Mouse (Mus musculus): ENCODE data around the gene Ctnna3. TPM values are rescaled to one million over a fixed set of nuclear protein-coding genes. Genes with fewer than 3 reads are reported as not detected.
"Not testable (repeated sequence)": the region's sequence is repeated elsewhere in the genome, so short reads cannot be mapped to it uniquely, and the experiment has no call there.

The Ctnna3 gene
- polyA plus RNA-seq, 1 experiment from 2014 or later = 1.1 TPM

GRCm38 (mm10) chr10:64736616-64737015 is 1306.7 kb downstream of the Ctnna3 start:
- Histone ChIP-seq H3K9ac (replicated peaks; ENCODE audit: low read depth, low read length) (no peak overlapping the region), H3K27ac (ENCODE audit: low read length) (no peak overlapping the region), H3K4me2 (ENCODE audit: low read length) (no peak overlapping the region), H3K27me3 (replicated peaks; ENCODE audit: control insufficient read depth, insufficient read depth, low read length) (no peaks in the 10 kb centered on the region), H3K4me1 (replicated peaks; ENCODE audit: control insufficient read depth, insufficient read depth, low read length) (no peaks in the 10 kb centered on the region), H3K4me3 (replicated peaks; ENCODE audit: low read length) (no peak overlapping the region), H3K36me3 (ENCODE audit: control insufficient read depth, insufficient read depth) (no peaks in the 10 kb centered on the region), H3K9me3 (ENCODE audit: control insufficient read depth, low read length) (no peaks in the 10 kb centered on the region)
- whole genome bisulfite sequencing = 54% methylated on average over 2 of the region's 2 CpGs
- ATAC-seq = no peak

GRCm38 (mm10) chr10:64741721-64742120 is 1311.8 kb downstream of the Ctnna3 start:
- H3K4me2 ChIP-seq (ENCODE audit: low read length); H3K9ac ChIP-seq (replicated peaks; ENCODE audit: low read depth, low read length); H3K27me3 ChIP-seq (replicated peaks; ENCODE audit: control insufficient read depth, insufficient read depth, low read length); H3K4me3 ChIP-seq (replicated peaks; ENCODE audit: low read length); H3K36me3 ChIP-seq (ENCODE audit: control insufficient read depth, insufficient read depth); H3K4me1 ChIP-seq (replicated peaks; ENCODE audit: control insufficient read depth, insufficient read depth, low read length); ATAC-seq; H3K27ac ChIP-seq (ENCODE audit: low read length); H3K9me3 ChIP-seq (ENCODE audit: control insufficient read depth, low read length): not testable (repeated sequence)
- WGBS = 91% methylated on average over 11 of the region's 11 CpGs

- not testable (repeated sequence) for H3K9me3 ChIP-seq (ENCODE audit: control insufficient read depth, low read length); H3K36me3 ChIP-seq (ENCODE audit: control insufficient read depth, insufficient read depth); H3K4me1 ChIP-seq (replicated peaks; ENCODE audit: control insufficient read depth, insufficient read depth, low read length); H3K4me2 ChIP-seq (ENCODE audit: low read length); H3K4me3 ChIP-seq (replicated peaks; ENCODE audit: low read length); ATAC-seq; H3K27ac ChIP-seq (ENCODE audit: low read length); H3K27me3 ChIP-seq (replicated peaks; ENCODE audit: control insufficient read depth, insufficient read depth, low read length); H3K9ac ChIP-seq (replicated peaks; ENCODE audit: low read depth, low read length)
- 16% methylated on average over 3 of the region's 3 CpGs for WGBS
Observed at GRCm38 (mm10) chr10:64744099-64744498, 1314.2 kb downstream of the Ctnna3 start.

GRCm38 (mm10) chr10:64748651-64749050 is 1318.8 kb downstream of the Ctnna3 start:
- ATAC-seq = no peak
- Histone ChIP-seq H3K4me2 (ENCODE audit: low read length) (no peak overlapping the region), H3K27ac (ENCODE audit: low read length) (no peak overlapping the region), H3K4me3 (replicated peaks; ENCODE audit: low read length) (no peak overlapping the region), H3K9ac (replicated peaks; ENCODE audit: low read depth, low read length) (no peak overlapping the region), H3K36me3 (ENCODE audit: control insufficient read depth, insufficient read depth) (no peaks in the 10 kb centered on the region), H3K27me3 (replicated peaks; ENCODE audit: control insufficient read depth, insufficient read depth, low read length) (no peaks in the 10 kb centered on the region), H3K9me3 (ENCODE audit: control insufficient read depth, low read length) (no peaks in the 10 kb centered on the region), H3K4me1 (replicated peaks; ENCODE audit: control insufficient read depth, insufficient read depth, low read length) (no peaks in the 10 kb centered on the region)

GRCm38 (mm10) chr10:64750791-64751190 is 1320.9 kb downstream of the Ctnna3 start:
- Histone ChIP-seq H3K9ac (replicated peaks; ENCODE audit: low read depth, low read length) (no peak overlapping the region), H3K36me3 (ENCODE audit: control insufficient read depth, insufficient read depth) (no peaks in the 10 kb centered on the region), H3K27ac (ENCODE audit: low read length) (no peak overlapping the region), H3K4me1 (replicated peaks; ENCODE audit: control insufficient read depth, insufficient read depth, low read length) (no peaks in the 10 kb centered on the region), H3K9me3 (ENCODE audit: control insufficient read depth, low read length) (no peaks in the 10 kb centered on the region), H3K27me3 (replicated peaks; ENCODE audit: control insufficient read depth, insufficient read depth, low read length) (no peaks in the 10 kb centered on the region), H3K4me3 (replicated peaks; ENCODE audit: low read length) (no peak overlapping the region), H3K4me2 (ENCODE audit: low read length) (no peak overlapping the region)
- WGBS = 40% methylated on average over 5 of the region's 5 CpGs
- ATAC-seq = peak; percentile 28; the same call in 1 of the 2 replicates

- 97% methylated on average over 1 of the region's 1 CpGs for WGBS
- no peak overlapping the region for H3K4me3 ChIP-seq (replicated peaks; ENCODE audit: low read length)
- no peak for ATAC-seq
Observed at GRCm38 (mm10) chr10:64836315-64836714, 1406.4 kb downstream of the Ctnna3 start.

GRCm38 (mm10) chr10:64861439-64861838 is 1431.5 kb downstream of the Ctnna3 start:
- H3K4me3 ChIP-seq (replicated peaks; ENCODE audit: low read length) = no peak overlapping the region
- no peak overlapping the region for H3K4me2 ChIP-seq (ENCODE audit: low read length)
- WGBS = 87% methylated on average over 2 of the region's 2 CpGs
- H3K4me1 ChIP-seq (replicated peaks; ENCODE audit: control insufficient read depth, insufficient read depth, low read length) = no peaks in the 10 kb centered on the region
- no peaks in the 10 kb centered on the region for H3K36me3 ChIP-seq (ENCODE audit: control insufficient read depth, insufficient read depth)
- ATAC-seq = no peak
- no peak overlapping the region for H3K27ac ChIP-seq (ENCODE audit: low read length)
- H3K9me3 ChIP-seq (ENCODE audit: control insufficient read depth, low read length) = no peaks in the 10 kb centered on the region
- no peak overlapping the region for H3K9ac ChIP-seq (replicated peaks; ENCODE audit: low read depth, low read length)
- H3K27me3 ChIP-seq (replicated peaks; ENCODE audit: control insufficient read depth, insufficient read depth, low read length) = no peaks in the 10 kb centered on the region

More at GRCm38 (mm10) chr10:64836315-64836714, 1406.4 kb downstream of the Ctnna3 start:
- H3K4me1 ChIP-seq (replicated peaks; ENCODE audit: control insufficient read depth, insufficient read depth, low read length) = no peaks in the 10 kb centered on the region
- H3K27ac ChIP-seq (ENCODE audit: low read length) = no peak overlapping the region
- no peak overlapping the region for H3K9ac ChIP-seq (replicated peaks; ENCODE audit: low read depth, low read length)
- no peaks in the 10 kb centered on the region for H3K9me3 ChIP-seq (ENCODE audit: control insufficient read depth, low read length)
- no peak overlapping the region for H3K4me2 ChIP-seq (ENCODE audit: low read length)
- no peaks in the 10 kb centered on the region for H3K36me3 ChIP-seq (ENCODE audit: control insufficient read depth, insufficient read depth)
- H3K27me3 ChIP-seq (replicated peaks; ENCODE audit: control insufficient read depth, insufficient read depth, low read length) = no peaks in the 10 kb centered on the region

- Histone ChIP-seq H3K4me2 (ENCODE audit: low read length) (no peak overlapping the region), H3K9me3 (ENCODE audit: control insufficient read depth, low read length) (no peaks in the 10 kb centered on the region), H3K4me1 (replicated peaks; ENCODE audit: control insufficient read depth, insufficient read depth, low read length) (no peaks in the 10 kb centered on the region), H3K9ac (replicated peaks; ENCODE audit: low read depth, low read length) (no peak overlapping the region), H3K27me3 (replicated peaks; ENCODE audit: control insufficient read depth, insufficient read depth, low read length) (no peaks in the 10 kb centered on the region), H3K36me3 (ENCODE audit: control insufficient read depth, insufficient read depth) (no peaks in the 10 kb centered on the region), H3K4me3 (replicated peaks; ENCODE audit: low read length) (no peak overlapping the region), H3K27ac (ENCODE audit: low read length) (no peak overlapping the region)
- 76% methylated on average over 3 of the region's 3 CpGs for WGBS
- ATAC-seq = no peak
Observed at GRCm38 (mm10) chr10:64870888-64871287, 1441.0 kb downstream of the Ctnna3 start.

- WGBS = 69% methylated on average over 2 of the region's 2 CpGs
- Histone ChIP-seq H3K4me3 (replicated peaks; ENCODE audit: low read length) (no peak overlapping the region), H3K27me3 (replicated peaks; ENCODE audit: control insufficient read depth, insufficient read depth, low read length) (no peaks in the 10 kb centered on the region), H3K9me3 (ENCODE audit: control insufficient read depth, low read length) (no peaks in the 10 kb centered on the region), H3K36me3 (ENCODE audit: control insufficient read depth, insufficient read depth) (no peaks in the 10 kb centered on the region), H3K9ac (replicated peaks; ENCODE audit: low read depth, low read length) (no peak overlapping the region), H3K4me2 (ENCODE audit: low read length) (no peak overlapping the region), H3K27ac (ENCODE audit: low read length) (no peak overlapping the region), H3K4me1 (replicated peaks; ENCODE audit: control insufficient read depth, insufficient read depth, low read length) (no peaks in the 10 kb centered on the region)
- ATAC-seq = no peak
Observed at GRCm38 (mm10) chr10:64876506-64876905, 1446.6 kb downstream of the Ctnna3 start.

- H3K4me1 ChIP-seq (replicated peaks; ENCODE audit: control insufficient read depth, insufficient read depth, low read length) = no peaks in the 10 kb centered on the region
- H3K27ac ChIP-seq (ENCODE audit: low read length) = no peak overlapping the region
- H3K36me3 ChIP-seq (ENCODE audit: control insufficient read depth, insufficient read depth) = no peaks in the 10 kb centered on the region
- 54% methylated on average over 3 of the region's 3 CpGs for WGBS
- H3K4me3 ChIP-seq (replicated peaks; ENCODE audit: low read length) = no peak overlapping the region
- no peak overlapping the region for H3K4me2 ChIP-seq (ENCODE audit: low read length)
- H3K9me3 ChIP-seq (ENCODE audit: control insufficient read depth, low read length) = no peaks in the 10 kb centered on the region
- ATAC-seq = peak; percentile 72
- no peak overlapping the region for H3K9ac ChIP-seq (replicated peaks; ENCODE audit: low read depth, low read length)
- H3K27me3 ChIP-seq (replicated peaks; ENCODE audit: control insufficient read depth, insufficient read depth, low read length) = no peaks in the 10 kb centered on the region
Observed at GRCm38 (mm10) chr10:64879860-64880259, 1450.0 kb downstream of the Ctnna3 start.
